Mouse (Mus musculus) heart, postnatal 0 days (tissue): ENCODE results near the gene Rilpl1.

Source experiments
- CTCF ChIP-seq: IDR thresholded peaks from 2 replicates; pipeline ENCODE4 v1.5.1; 2016; ENCODE audit warnings: antibody characterized with exemption, control low read depth, low read depth
- EP300 ChIP-seq: IDR thresholded peaks from 2 replicates; pipeline ENCODE4 v1.6.1; 2016; ENCODE audit warnings: antibody characterized with exemption, low read depth

DNA sequence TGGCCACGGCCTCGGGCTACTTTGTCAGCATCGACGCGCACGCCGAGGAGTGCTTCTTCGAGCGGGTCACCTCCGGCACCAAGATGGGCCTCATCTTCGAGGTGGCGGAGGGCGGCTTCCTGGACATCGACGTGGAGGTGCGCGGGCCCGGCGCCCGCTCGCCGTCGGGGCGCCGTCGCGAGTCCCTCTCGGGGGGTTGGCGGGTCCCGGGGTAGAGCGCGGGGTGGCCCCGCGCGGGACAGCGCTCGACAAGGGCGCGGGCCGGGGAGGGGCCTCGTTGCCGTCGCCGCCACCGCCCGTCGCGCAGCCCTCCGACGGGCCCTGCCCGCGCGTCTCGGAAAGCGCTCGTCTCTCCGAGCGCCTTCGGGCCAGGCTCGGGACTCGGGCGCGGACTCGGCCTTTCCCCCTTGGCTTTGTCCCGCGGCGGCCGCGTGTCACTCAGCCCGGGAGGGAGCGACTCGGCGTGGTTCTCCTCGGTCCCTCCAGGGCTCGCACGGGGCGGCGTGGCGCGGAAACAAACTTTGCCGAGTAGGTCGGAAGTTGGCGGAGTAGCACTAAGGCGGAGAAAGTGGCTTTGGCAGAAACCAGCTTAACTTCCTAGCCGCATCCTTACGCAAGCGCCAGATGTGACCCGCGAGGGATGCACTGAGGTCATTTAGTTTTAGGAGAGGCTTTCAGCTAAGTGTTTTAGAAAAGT, 9.9 kb upstream of the Rilpl1 start:
- TF ChIP-seq CTCF (no peak), EP300 (no peak)
